Mouse (Mus musculus): ENCODE measurements around the gene 4930455H04Rik.

DNA sequence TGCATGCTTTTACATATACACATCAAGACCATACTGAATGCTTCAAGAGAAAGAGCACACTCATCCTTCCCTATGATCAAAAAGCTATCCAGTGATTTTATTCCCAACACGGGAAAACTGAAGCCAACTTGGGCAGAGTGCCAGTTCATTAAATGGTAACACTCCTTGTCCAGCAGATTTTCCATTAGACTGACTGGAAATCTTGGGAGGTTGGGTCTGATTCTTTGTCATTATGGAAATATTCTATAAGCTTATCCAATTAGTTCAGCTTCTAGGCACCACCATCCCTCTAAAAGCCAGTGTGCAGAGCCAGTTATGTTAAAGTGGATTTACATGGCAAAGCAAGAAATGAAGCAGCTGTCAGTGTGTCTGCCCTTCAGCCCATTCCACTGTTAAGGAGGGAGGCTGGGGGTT, 17.0 kb downstream of the 4930455H04Rik start:
- TF ChIP-seq CTCF (IDR thresholded peaks at IDR 0.05; ENCODE audit: borderline replicate concordance, extremely low read depth, insufficient read depth, insufficient read length), result no peak
- TF ChIP-seq POLR2A (IDR thresholded peaks at IDR 0.05; ENCODE audit: borderline replicate concordance, extremely low read depth, insufficient read depth, insufficient read length, poor library complexity, severe bottlenecking), result no peak

Measured in brain, embryonic 14.5 days (tissue).